Mouse (Mus musculus) R1 (cell line): Measurements from ENCODE around the gene Tas2r116.

ENCODE experiments used
- DNase-seq: peaks from one replicate; pipeline ENCODE4 v3.0.0-alpha.2; 2018; ENCODE audit warnings: low read depth, low spot score

Gene Tas2r116

GRCm38 (mm10) chr6:132855138-132855537 lies at the start of gene Tas2r116:
Gene Tas2r116 (plus strand): TSS chr6:132855438.
- DNase-seq = no peak

- no peak for DNase-seq
These were observed 8.4 kb upstream of the Tas2r116 start, which contains the start of gene Tas2r123 for GRCm38 (mm10) chr6:132846842-132847241. Gene Tas2r123 (plus strand): TSS chr6:132847142.

- DNase-seq = no peak
These were observed 12.5 kb downstream of the Tas2r116 start, which contains the start of gene Tas2r110 for GRCm38 (mm10) chr6:132867708-132868107. Gene Tas2r110 (plus strand): TSS chr6:132868008.

GRCm38 (mm10) chr6:132892711-132893110 lies 37.5 kb downstream of the Tas2r116 start, which contains the start of gene Tas2r113:
Gene Tas2r113 (plus strand): TSS chr6:132893011.
- DNase-seq = no peak
